Mouse (Mus musculus) right cerebral cortex, postnatal 14 days (tissue): ENCODE data around the gene Sema4a.
"Not testable (repeated sequence)": the region's sequence is repeated elsewhere in the genome, so short reads cannot be mapped to it uniquely, and the experiment has no call there.

Experiments
- DNase-seq: peaks from one replicate; pipeline ENCODE4 v3.0.0; 2022

The Sema4a gene

GRCm38 (mm10) chr3:88455588-88456264 is 5.3 kb downstream of the Sema4a start:
- DNase-seq, result no peak

- no peak for DNase-seq
These were observed 6.0 kb downstream of the Sema4a start for GRCm38 (mm10) chr3:88454762-88455587.

GRCm38 (mm10) chr3:88453986-88454385 is 7.0 kb downstream of the Sema4a start:
- DNase-seq, result no peak

GRCm38 (mm10) chr3:88453369-88453768 is 7.6 kb downstream of the Sema4a start:
- no peak for DNase-seq

GRCm38 (mm10) chr3:88452716-88453115 is 8.3 kb downstream of the Sema4a start:
- DNase-seq, result no peak

- DNase-seq, result no peak
These were observed 8.7 kb downstream of the Sema4a start for GRCm38 (mm10) chr3:88452246-88452645.

GRCm38 (mm10) chr3:88450379-88451131 is 10.4 kb downstream of the Sema4a start:
- no peak for DNase-seq

- DNase-seq, result no peak
These were observed 11.5 kb downstream of the Sema4a start for GRCm38 (mm10) chr3:88449395-88450023.

GRCm38 (mm10) chr3:88448443-88448842 is 12.5 kb downstream of the Sema4a start:
- DNase-seq, result no peak

GRCm38 (mm10) chr3:88447676-88448183 is 13.3 kb downstream of the Sema4a start:
- DNase-seq, result no peak

GRCm38 (mm10) chr3:88446471-88447123 is 14.4 kb downstream of the Sema4a start:
- DNase-seq, result no peak

GRCm38 (mm10) chr3:88442888-88443287 is 18.1 kb downstream of the Sema4a start:
- DNase-seq, result no peak

GRCm38 (mm10) chr3:88442488-88442887 is 18.5 kb downstream of the Sema4a start:
- no peak for DNase-seq

GRCm38 (mm10) chr3:88440500-88441381 is 20.2 kb downstream of the Sema4a start:
- DNase-seq, result peak; percentile 49

GRCm38 (mm10) chr3:88439582-88439981 is 21.4 kb downstream of the Sema4a start:
- no peak for DNase-seq

- no peak for DNase-seq
These were observed 23.5 kb downstream of the Sema4a start for GRCm38 (mm10) chr3:88437454-88437853.

- peak; percentile 55 for DNase-seq
These were observed 24.4 kb downstream of the Sema4a start for GRCm38 (mm10) chr3:88436395-88437201.

GRCm38 (mm10) chr3:88435515-88435914 is 25.5 kb downstream of the Sema4a start:
- peak; percentile 77 for DNase-seq

GRCm38 (mm10) chr3:88428639-88429038 is 32.3 kb downstream of the Sema4a start:
- not testable (repeated sequence) for DNase-seq

GRCm38 (mm10) chr3:88427342-88427905 is 33.6 kb downstream of the Sema4a start:
- DNase-seq, result no peak
